Mouse (Mus musculus): ENCODE data around the gene Sema3d.

Sema3d gene

DNA sequence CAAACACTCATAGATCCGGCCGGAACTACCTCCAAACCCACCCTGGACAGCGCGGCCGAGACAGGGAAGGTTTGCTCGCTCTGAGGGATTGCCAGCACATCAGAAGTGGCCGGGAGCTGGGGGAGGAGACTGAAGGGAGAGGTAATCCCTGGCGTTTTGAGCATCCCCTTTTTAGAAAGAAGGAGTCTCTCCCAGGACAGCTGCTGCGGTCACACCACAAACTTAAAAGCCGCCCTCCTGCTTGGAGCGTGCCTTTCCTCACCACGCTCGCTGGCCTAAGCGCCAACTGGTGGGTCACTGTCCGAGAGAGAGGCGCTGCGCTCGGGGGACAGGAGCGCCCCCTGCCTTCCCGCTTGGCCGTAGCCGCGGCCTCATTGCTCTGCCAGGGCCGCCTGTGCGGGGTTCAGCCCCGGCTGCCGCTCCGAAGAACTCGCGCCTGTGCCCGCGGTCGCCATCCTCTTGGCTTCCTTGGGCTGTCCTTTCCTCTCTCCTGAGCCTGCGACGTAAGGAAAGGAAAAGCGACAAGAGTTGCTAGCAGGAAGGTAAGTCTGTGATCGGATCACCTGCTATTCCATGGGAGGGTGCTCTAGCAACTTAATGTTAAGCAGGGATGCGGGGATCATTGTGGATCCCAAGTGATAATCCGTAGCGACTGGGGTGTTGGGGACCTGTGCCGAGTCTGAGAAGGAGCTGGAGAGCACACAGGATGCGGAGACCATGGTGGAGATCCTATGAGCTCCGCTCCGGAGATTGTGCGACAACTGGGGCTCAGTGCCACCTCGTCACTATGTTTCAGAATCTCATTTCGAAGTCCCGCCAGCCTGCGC, at the start of gene Sema3d:
TSS of gene Sema3d (plus strand) at position 253 of the 827 bp plus-strand sequence.
- DNase-seq (ENCODE audit: low read depth, low spot score) = peak; percentile 63

DNA sequence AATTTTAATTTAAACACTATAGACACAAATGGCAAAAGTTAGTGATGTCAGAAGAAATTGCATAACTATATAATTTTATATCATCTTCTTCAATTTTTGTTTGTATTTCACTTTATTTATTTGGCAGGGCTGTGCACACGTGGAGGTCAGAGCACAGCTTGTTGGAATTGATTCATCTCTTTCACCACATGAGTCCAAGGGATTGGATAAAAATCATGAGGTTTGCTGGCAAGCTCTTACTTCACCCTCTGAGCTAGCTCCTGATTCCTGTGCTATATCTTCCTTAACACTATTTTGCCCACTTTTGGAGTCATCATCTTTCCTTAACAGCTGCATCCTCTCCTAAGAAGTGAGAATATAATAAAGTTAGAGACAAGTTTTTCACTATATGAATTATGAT, 5.9 kb upstream of the Sema3d start:
- no peak for DNase-seq (ENCODE audit: low read depth, low spot score)

DNA sequence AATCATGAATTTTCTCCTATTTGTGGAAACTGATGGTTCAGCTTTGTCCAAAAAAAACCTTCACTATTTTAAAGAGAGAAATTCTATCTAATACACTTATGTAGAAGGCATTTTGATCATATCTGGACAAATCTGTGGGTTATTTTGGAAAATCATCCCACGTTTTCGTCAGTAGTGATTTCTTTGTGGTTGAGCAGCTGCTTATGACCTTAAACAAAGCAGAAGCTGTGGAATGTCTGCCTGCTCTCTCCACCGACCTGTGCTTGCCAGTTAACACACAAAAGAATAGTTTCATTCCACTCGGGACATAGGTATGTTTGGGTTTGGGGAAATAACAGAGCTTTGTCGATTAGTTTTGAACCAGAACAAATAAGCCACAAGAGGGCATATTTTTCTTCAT, 4.3 kb upstream of the Sema3d start:
- DNase-seq (ENCODE audit: low read depth, low spot score) = no peak

DNA sequence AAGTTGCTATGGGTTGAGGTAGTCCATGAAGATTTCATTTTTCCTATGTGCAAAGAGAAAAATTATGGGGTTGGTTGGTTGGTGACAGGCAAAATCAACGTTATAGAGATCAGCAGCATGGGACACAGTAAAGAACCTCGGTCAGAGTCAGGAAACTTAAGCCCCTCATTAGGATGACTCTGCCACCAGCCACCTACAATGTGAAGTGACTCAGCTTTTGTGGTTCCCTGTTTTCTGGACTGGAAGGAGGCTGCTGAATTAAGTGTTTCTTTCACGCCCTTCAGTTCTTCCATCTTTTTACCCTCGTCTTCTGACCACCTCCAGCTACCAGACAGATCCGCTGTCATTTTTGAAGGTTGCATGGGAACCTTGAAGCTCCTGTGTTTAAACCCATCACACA, 1.2 kb upstream of the Sema3d start:
- DNase-seq (ENCODE audit: low read depth, low spot score) = no peak

DNA sequence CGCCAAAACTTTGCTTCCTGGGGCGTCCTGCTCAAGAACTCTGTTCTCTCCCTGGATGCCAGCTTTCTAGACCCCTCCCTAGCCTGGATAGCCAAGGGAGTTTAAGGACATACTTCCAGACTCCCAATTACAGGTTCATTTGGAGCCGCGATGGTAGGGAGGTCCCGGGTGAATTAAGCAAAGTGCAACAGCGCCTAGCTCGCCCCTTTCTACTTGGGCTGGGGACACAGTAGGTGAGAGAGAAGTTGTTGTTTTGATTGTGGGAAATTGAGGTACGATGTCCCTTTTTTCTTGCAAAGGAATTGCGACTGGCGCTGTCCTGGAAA, 738 bp downstream of the Sema3d start:
- no peak for DNase-seq (ENCODE audit: low read depth, low spot score)

DNA sequence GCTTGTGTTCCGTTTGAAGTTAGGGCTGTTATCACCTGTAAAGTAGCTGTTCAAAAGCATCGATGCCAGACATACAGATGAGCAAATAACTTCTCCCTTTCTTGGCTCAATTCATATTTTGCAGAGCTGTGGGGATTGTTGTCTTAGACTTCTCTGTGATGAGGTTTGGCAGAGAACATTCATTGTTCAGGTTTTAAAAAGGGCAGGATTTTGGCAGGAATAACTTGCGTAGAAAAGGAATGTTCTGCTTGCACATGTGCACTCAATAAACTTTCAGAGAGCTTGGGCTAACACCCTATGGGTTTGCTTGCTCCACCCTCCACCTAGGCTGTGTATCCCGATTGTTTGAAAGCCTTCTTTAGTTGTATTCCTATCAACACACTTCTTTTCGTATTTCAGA, 9.5 kb downstream of the Sema3d start:
- no peak for DNase-seq (ENCODE audit: low read depth, low spot score)

DNA sequence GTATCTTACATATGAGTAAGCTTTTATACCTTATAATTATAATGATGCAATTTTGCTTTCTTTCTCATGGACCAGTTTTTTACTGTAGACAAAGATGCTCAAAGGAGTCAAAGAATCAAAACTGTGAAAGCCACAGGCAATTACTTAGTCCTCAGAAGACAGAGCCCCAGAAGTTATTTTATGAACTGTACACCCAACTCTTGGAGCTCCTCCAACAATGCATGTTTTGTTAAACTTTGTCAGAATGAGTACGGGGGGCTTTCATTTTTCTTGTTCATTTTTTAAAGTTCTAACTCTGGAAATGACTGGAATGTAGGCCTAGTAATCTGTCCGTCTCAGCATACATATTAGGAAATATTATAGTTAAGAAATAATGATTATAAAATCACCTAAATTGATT, 16.1 kb downstream of the Sema3d start:
- no peak for DNase-seq (ENCODE audit: low read depth, low spot score)

DNA sequence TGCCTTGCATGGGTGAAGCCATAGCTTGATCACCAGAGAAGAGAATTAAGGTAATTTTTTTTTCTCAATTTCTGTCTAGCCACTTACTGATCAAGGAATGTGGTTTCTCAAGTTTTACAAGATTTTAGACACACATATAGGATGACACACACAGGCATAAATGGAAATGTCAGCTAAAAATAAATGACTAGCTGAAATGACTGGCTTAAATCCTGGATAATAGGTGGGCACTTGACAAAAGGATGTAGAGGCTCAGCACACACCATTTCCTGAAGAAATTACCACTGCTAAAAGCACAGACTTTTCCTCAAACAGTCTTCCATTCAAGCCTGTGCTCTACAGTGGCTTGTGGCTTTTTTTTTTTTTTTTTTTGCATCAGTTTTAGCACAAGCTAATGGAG, 21.0 kb downstream of the Sema3d start:
- DNase-seq (ENCODE audit: low read depth, low spot score) = no peak

DNA sequence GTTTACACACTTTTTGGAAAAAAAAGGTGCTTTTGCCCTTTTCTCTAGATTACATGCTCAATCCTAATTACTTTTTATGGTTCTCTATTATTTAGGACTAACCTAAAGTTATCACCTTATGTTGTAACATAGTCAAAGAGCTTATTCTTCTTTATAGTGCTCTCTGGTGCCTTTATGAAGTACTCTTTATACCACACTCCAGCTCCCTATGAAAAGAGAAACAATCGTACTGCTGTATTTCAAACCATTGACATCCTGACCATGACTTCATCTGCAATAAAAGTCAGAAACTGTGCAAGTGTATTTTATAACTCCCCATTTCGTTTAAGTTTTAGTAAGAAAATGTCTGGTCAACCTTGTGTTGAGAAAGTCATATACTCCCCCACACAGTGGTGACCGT, 29.4 kb downstream of the Sema3d start:
- DNase-seq (ENCODE audit: low read depth, low spot score) = no peak

DNA sequence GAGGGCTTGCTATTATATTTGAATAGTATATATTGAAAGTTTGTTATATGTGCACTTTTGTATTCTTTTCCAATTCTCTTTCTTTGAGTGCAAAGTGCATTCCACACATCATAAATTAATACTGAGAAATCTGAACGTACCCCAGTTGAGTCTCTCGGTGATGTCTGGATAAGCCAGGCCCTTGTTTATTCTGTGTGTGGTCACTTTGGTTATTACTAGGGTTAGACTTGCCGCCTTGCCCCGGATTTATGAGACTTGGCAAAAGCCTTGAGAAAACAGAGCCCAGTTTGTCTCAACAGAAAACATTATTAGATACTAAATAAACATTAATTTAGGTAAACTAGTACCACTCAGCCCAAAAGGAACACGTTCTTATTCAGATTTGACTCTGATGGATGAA, 40.1 kb downstream of the Sema3d start:
- no peak for DNase-seq (ENCODE audit: low read depth, low spot score)

DNA sequence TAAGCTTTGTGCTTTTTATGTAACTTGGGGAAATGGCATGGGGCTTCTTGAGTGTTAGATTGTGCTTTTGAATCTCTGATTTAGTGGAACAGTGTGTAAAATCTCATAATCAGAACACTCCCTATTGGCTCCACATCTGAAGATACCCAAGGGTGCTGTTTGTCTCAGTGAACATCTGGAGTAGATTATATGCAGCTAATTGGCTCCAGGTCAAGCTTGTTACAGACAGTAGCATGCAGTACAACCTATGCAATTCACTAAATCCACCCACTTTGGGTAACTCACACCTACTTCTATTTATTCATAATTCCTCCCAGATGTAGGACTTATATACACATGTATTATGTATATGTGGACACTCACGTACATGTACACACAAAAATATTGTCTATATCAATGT, 58.6 kb downstream of the Sema3d start:
- DNase-seq (ENCODE audit: low read depth, low spot score) = peak; percentile 46

DNA sequence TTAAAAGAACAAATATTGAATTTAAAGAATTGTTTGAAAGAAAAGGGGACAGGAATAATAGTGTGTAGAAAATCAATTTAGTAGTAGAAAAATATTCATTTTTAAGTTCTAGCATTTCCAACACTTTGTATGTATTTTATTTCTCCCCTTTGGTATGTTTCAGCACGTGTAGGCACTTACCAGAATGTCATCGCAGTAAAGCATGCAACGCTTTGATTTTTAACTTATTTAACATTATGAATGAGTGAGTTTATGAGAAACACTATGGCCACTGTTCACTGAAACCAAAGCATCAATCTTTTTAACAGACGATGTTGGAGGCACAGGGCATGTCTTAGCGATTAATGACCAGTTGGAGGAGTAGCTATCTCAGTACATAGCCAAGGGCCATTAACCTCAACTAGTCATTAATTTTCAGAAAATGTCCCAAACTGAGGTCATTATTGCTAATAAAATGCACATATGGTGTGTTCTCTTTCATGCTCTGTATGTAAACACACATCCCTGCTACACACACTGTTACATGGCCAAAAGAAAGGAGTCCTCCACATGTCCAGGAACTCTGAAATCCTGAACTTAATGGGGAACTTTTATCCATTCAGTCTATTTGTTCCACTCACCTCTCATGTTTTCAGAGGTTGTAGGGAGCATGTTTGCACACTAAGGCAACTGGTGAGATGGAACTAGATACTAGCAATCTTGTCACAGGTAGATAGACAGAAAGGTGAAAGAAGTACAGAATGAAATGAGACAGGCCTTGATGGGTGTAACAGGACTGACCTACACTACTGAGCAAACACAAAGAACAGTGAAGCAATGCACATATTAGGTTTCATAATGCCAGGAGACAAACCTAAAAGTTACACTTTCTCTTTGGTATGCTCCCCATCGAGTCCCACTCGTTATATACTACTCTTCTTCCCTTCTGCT, 59.3 kb downstream of the Sema3d start:
- DNase-seq (ENCODE audit: low read depth, low spot score) = peak; percentile 17

DNA sequence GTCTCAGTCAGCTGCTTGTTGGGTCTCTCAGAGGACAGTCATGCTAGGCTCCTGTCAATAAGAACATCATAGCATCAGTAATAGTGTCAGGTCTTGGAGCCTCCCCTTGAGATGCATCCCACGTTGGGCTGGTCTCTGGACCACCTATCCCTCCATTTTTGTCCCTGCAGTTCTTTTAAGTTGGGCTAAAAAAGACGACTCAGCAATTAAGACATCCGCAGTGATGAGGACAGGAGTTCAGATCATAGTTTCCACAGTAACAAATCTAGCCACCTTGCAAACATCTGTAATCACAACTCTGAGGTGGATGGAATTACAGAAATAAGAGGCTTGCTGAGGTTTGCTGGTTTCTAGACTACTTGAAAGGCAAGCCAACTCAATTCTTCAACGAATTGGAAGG, 67.9 kb downstream of the Sema3d start:
- no peak for DNase-seq (ENCODE audit: low read depth, low spot score)

DNA sequence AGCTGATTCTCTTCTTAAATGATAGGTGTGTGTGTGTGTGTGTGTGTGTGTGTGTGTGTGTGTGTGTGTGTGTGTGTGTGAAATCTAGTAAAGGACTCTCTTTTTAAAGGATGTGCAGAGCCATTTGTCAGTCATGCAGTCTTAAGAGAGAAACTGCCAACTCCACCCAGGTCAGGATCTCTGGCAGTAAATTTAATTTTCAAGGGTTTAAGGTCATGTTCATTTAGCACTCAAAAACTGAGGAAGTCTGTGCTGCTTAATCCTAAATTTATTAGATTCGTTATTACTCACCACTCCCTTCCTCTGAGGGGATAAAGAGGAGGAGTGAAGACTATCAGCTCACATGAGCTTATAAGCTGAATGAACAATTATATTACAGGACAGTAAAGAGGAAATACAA, 71.8 kb downstream of the Sema3d start:
- DNase-seq (ENCODE audit: low read depth, low spot score) = no peak

DNA sequence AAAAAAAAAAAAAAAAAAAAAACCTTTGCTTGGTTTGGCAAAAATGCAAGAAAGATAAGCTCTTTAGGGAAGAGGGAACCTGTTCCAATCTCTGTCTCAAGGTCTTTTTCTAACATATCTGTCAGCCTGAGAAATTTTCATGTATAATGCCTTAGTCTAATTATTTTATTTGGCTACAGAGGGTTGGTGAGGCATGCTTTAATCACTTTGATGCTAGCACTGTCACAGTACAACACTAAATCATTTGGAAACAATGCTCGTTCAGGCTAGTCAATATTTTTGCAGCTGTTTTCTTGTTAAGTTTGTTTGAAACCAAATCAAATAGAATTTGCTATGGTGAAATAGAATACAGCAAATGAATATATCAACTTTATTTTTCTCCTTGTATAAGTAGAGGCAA, 74.3 kb downstream of the Sema3d start:
- no peak for DNase-seq (ENCODE audit: low read depth, low spot score)

DNA sequence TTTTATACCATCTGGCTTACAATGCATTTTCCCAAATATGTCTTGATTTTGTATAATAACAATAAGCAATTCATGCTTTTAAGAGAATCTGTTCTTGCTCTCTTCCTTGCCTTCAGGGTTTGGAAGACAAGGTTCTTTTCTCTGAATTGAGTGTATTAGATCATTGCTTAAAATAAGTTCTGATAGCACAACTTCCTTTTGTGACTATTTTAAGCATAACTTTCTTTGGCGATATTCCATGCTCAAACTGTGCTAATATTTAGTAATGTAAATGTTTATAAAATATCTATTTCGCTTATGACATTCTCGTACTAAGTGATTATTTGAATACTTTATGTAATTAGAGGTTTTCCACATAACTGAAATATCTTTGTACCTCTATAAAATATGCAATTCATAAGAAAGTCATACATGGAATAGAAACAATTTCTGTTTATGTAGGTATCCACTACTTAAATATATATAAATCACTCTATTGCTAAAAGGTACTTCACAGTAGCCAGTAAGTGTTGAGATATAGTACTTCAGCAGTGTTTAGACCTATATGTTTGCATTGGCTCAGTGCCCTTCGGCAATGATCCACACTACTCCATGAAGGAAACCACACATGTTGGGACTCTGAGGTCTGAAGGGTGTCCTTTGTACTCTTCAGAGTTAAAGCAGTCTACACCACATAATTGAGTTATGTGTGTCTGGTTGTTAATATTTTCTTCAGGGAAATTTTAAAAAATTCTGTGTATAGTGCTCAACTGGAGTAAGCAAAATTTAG, 84.6 kb downstream of the Sema3d start:
- DNase-seq (ENCODE audit: low read depth, low spot score) = no peak

DNA sequence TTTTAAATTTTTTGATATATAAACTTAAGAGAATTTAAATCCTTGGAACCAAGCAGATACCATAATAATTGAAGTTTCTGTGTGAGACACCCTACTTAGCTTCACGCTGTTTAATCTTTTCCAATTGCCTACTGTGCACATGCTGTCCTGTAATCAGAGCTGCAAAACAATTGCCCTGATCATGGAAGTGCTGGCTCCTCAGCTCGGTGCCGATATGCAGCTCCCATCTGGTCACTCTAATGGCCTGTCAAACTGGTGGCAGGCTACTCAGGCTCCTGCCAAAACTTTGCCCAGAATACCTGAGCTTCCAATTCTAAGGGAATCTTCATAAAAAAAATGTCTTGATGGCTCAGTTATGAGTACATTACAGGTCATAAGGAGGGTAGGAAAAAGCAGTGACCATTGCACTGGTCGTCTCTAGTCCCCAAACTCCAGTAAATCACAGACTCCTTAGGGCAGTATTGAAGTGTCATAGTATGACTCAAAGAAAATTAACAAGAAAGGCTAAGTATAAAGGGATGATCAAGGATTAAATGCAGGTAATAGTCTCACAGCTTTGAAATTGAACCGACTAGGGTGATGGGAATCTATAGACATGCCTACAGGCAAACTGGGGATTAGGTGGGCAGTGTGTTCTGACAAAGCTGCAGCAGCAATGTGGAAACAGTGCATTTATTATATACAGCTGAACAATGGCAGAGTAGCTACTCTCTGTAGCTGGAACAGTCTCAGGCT, 91.9 kb downstream of the Sema3d start:
- DNase-seq (ENCODE audit: low read depth, low spot score) = no peak

DNA sequence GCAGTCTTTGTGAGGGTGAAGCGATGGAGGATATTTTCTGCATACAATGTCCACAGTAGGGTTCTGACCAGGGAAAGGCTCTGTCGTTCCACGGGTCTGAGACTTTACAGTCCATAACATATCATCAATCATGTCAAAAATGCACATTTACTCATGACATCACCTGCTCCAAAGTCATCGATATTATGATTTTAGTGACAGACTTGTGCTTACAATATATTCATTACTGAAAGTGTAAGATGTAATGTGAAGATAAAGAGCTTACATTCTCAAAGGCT, 92.4 kb downstream of the Sema3d start:
- DNase-seq (ENCODE audit: low read depth, low spot score) = no peak

DNA sequence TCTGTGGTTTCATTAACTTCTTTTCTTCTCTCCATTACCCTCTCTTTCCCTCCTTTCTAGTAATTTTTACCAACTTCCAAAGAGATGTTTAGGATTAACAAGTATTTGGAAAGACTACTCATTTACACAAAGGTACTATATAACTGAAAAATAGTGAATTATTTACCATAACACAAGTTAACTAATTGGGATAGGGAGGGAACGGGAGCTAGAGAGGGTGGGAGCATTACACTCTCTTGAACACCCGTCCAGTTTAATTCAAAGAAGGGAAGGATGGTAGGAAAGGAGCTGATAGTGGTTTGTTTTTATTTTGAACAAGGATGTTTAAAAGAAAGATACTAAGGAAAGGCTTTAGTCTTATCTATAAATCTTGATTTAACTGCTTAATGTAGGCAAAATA, 104.7 kb downstream of the Sema3d start:
- no peak for DNase-seq (ENCODE audit: low read depth, low spot score)

DNA sequence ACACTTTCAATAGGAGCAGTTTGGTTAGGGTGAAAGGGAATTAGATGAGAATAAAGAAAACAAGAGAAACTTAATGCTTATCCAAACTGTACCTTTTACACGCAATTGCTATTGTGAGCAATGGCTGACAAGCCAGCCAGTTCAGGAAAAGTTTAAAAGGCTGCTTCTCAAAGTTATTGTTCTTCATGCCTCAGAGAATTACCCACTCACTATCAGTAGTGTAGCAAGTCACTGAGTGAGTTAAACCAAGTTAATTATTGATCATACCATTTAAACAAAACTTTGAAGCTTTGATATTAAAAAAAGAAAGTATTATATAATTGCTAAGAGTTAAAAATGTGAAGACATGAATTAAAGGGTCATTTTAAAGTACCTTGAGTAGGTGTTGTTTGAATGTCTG, 108.5 kb downstream of the Sema3d start:
- DNase-seq (ENCODE audit: low read depth, low spot score) = no peak

DNA sequence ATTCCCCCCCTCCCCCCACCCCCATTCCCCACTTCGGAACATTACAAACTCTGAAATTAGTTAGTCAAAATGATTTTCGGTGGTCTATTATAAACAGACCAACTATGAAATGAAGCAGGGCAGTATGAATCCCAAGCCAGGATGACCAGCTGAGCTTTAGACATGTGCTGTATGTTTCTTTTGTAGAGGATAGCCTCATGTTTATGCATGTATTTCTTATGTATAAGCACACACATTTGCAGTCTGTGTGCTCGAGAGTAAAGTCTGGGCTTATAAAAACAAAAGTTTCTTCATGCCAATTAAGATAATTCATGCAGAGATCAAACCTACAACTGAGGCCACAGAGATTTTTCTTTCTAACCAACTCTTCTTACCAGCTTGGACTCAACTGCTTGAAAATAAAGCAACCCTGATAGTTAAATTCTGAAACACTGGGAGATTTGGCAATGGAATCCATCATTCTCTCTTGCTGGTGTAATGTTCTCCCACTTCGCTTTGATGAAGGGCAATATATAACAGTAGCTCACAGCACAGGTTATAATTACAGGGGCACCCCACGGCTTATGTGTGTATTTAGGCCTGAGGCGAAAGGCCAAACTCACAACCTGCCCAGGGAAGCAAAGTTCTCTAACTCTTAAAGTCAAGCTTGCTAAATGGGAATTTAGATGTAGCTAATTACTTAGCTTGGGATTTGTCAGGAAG, 115.2 kb downstream of the Sema3d start:
- DNase-seq (ENCODE audit: low read depth, low spot score) = no peak

Data from embryo, embryonic 11.5 days (tissue).